Mouse (Mus musculus): ENCODE measurements around the gene 9430097D07Rik. TPM values are rescaled to one million over a fixed set of nuclear protein-coding genes. Genes with fewer than 3 reads are reported as not detected.

9430097D07Rik gene
- polyA plus RNA-seq (2016; fragmentation: Nextera tagmentation; extraction: Ambion mirVana): 0.11 TPM in 2 replicates

- H3K4me1 ChIP-seq: peaks cover 37% of the 10 kb centered on the region
- peaks cover 10% of the 10 kb centered on the region for H3K36me3 ChIP-seq (replicated peaks)
- peak within 1 kb of the TSS; percentile 76 for H3K27ac ChIP-seq (replicated peaks)
- 6% methylated on average over 28 of the region's 28 CpGs for WGBS
- peak within 1 kb of the TSS; percentile 75 for H3K4me3 ChIP-seq
- DNase-seq (ENCODE audit: low spot score): peak; percentile 81
- peaks cover 47% of the 10 kb centered on the region for H3K27me3 ChIP-seq (replicated peaks; ENCODE audit: low read depth, poor library complexity, severe bottlenecking)
- no peaks in the 10 kb centered on the region for H3K9me3 ChIP-seq
These were observed at the start of gene 9430097D07Rik for GRCm38 (mm10) chr2:32575586-32576160. TSS of gene 9430097D07Rik (minus strand) at chr2:32575684.

DNA sequence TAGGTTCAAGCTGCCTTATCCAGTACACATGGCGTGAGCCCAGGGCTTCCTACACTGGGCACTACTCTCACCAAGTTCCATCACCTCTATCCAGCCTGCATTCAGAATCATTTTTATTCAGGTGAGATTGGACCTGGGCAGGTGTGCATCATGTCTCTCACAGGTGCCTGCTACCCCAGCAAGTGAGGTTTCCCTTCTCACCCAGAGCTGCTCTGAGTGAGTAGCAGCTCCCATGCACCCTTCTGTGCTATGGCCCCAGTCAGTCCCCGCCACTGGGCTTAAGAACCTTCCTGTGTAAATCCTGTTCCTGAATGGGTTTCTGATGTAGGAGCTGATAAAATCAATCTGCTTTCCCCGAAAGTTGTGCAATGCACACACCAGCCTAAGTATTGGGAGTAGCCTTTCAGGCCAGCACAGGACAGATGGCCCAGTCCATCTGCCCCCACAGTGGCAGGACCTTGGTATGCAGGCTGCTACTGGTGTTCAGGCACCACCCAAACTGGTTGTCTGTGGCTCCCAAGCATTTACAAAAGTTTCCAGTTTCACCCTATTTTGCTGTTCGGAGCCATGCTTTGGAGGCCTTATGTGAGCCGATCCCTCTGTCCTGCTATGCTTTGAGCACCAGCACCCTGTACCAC lies 48.7 kb upstream of the 9430097D07Rik start:
- Histone ChIP-seq H3K27me3 (replicated peaks; ENCODE audit: low read depth, poor library complexity, severe bottlenecking) (no peaks in the 10 kb centered on the region), H3K9me3 (no peaks in the 10 kb centered on the region), H3K27ac (replicated peaks) (peak overlapping the region; percentile 81), H3K4me1 (peaks cover 88% of the 10 kb centered on the region), H3K36me3 (replicated peaks) (peaks cover 1% of the 10 kb centered on the region; the same call in 1 of the 2 replicates), H3K4me3 (no peak overlapping the region)
- WGBS: 76% methylated on average over 5 of the region's 5 CpGs
- DNase-seq (ENCODE audit: low spot score): no peak

- peak within 1 kb of the TSS; percentile 87 for H3K27ac ChIP-seq (replicated peaks)
- H3K4me1 ChIP-seq: peaks cover 72% of the 10 kb centered on the region
- H3K4me3 ChIP-seq: peak within 1 kb of the TSS; percentile 30
These were observed 46.0 kb upstream of the 9430097D07Rik start, which contains the start of gene Ak1 for GRCm38 (mm10) chr2:32621517-32621859. TSS of gene Ak1 (plus strand) at chr2:32621758.

GRCm38 (mm10) chr2:32620682-32621516 lies 45.4 kb upstream of the 9430097D07Rik start:
- DNase-seq (ENCODE audit: low spot score): peak; percentile 76
- Histone ChIP-seq H3K27ac (replicated peaks) (peak overlapping the region; percentile 87), H3K27me3 (replicated peaks; ENCODE audit: low read depth, poor library complexity, severe bottlenecking) (no peaks in the 10 kb centered on the region), H3K4me3 (peak overlapping the region; percentile 30), H3K4me1 (peaks cover 66% of the 10 kb centered on the region), H3K36me3 (replicated peaks) (peaks cover 33% of the 10 kb centered on the region), H3K9me3 (peaks cover 4% of the 10 kb centered on the region; the same call in 1 of the 2 replicates)
- 20% methylated on average over 4 of the region's 4 CpGs for WGBS

More at GRCm38 (mm10) chr2:32621517-32621859, 46.0 kb upstream of the 9430097D07Rik start, which contains the start of gene Ak1:
- no peak for DNase-seq (ENCODE audit: low spot score)
- H3K27me3 ChIP-seq (replicated peaks; ENCODE audit: low read depth, poor library complexity, severe bottlenecking): no peaks in the 10 kb centered on the region
- H3K36me3 ChIP-seq (replicated peaks): peaks cover 29% of the 10 kb centered on the region
- WGBS: 18% methylated on average over 7 of the region's 7 CpGs
- peaks cover 4% of the 10 kb centered on the region; the same call in 1 of the 2 replicates for H3K9me3 ChIP-seq

GRCm38 (mm10) chr2:32618051-32618450 lies 42.6 kb upstream of the 9430097D07Rik start:
- Histone ChIP-seq H3K36me3 (replicated peaks) (peaks cover 58% of the 10 kb centered on the region), H3K27ac (replicated peaks) (0 out of 2 replicates have a peak overlapping the region, but pooled peaks have one; percentile 5), H3K4me1 (peaks cover 44% of the 10 kb centered on the region), H3K4me3 (no peak overlapping the region), H3K27me3 (replicated peaks; ENCODE audit: low read depth, poor library complexity, severe bottlenecking) (no peaks in the 10 kb centered on the region), H3K9me3 (peaks cover 4% of the 10 kb centered on the region; the same call in 1 of the 2 replicates)
- DNase-seq (ENCODE audit: low spot score): no peak
- 75% methylated on average over 9 of the region's 9 CpGs for WGBS

- Histone ChIP-seq H3K27me3 (replicated peaks; ENCODE audit: low read depth, poor library complexity, severe bottlenecking) (no peaks in the 10 kb centered on the region), H3K4me3 (no peak overlapping the region), H3K4me1 (peaks cover 42% of the 10 kb centered on the region), H3K27ac (replicated peaks) (no peak overlapping the region), H3K9me3 (peaks cover 4% of the 10 kb centered on the region; the same call in 1 of the 2 replicates), H3K36me3 (replicated peaks) (peaks cover 62% of the 10 kb centered on the region)
- 94% methylated on average over 4 of the region's 4 CpGs for WGBS
- DNase-seq (ENCODE audit: low spot score): no peak
These were observed 42.1 kb upstream of the 9430097D07Rik start for GRCm38 (mm10) chr2:32617601-32618000.

- H3K36me3 ChIP-seq (replicated peaks): peaks cover 67% of the 10 kb centered on the region
These were observed 41.6 kb upstream of the 9430097D07Rik start for GRCm38 (mm10) chr2:32617109-32617508.

GRCm38 (mm10) chr2:32612274-32612673 lies 36.8 kb upstream of the 9430097D07Rik start:
- DNase-seq (ENCODE audit: low spot score): no peak
- no peak overlapping the region for H3K27ac ChIP-seq (replicated peaks)
- no peak overlapping the region for H3K4me3 ChIP-seq
- H3K36me3 ChIP-seq (replicated peaks): peaks cover 51% of the 10 kb centered on the region
- 70% methylated on average over 26 of the region's 26 CpGs for WGBS
- H3K27me3 ChIP-seq (replicated peaks; ENCODE audit: low read depth, poor library complexity, severe bottlenecking): 0 out of 2 replicates have a peak, but pooled peaks cover 6% of the 10 kb centered on the region
- H3K9me3 ChIP-seq: peaks cover 2% of the 10 kb centered on the region; the same call in 1 of the 2 replicates
- H3K4me1 ChIP-seq: peaks cover 42% of the 10 kb centered on the region

More at GRCm38 (mm10) chr2:32617109-32617508, 41.6 kb upstream of the 9430097D07Rik start:
- WGBS: 100% methylated on average over 1 of the region's 1 CpGs
- Histone ChIP-seq H3K27me3 (replicated peaks; ENCODE audit: low read depth, poor library complexity, severe bottlenecking) (no peaks in the 10 kb centered on the region), H3K4me3 (no peak overlapping the region), H3K9me3 (peaks cover 7% of the 10 kb centered on the region; the same call in 1 of the 2 replicates), H3K4me1 (peaks cover 40% of the 10 kb centered on the region), H3K27ac (replicated peaks) (no peak overlapping the region)
- no peak for DNase-seq (ENCODE audit: low spot score)

GRCm38 (mm10) chr2:32610610-32611229 lies 35.2 kb upstream of the 9430097D07Rik start:
- peak; percentile 61 for DNase-seq (ENCODE audit: low spot score)
- 0 out of 2 replicates have a peak, but pooled peaks cover 6% of the 10 kb centered on the region for H3K27me3 ChIP-seq (replicated peaks; ENCODE audit: low read depth, poor library complexity, severe bottlenecking)
- H3K27ac ChIP-seq (replicated peaks): 0 out of 2 replicates have a peak overlapping the region, but pooled peaks have one; percentile 32
- 18% methylated on average over 23 of the region's 23 CpGs for WGBS
- peaks cover 37% of the 10 kb centered on the region for H3K36me3 ChIP-seq (replicated peaks)
- peaks cover 2% of the 10 kb centered on the region; the same call in 1 of the 2 replicates for H3K9me3 ChIP-seq
- peaks cover 54% of the 10 kb centered on the region for H3K4me1 ChIP-seq
- H3K4me3 ChIP-seq: peak overlapping the region; percentile 50

- Histone ChIP-seq H3K27me3 (replicated peaks; ENCODE audit: low read depth, poor library complexity, severe bottlenecking) (0 out of 2 replicates have a peak, but pooled peaks cover 6% of the 10 kb centered on the region), H3K4me1 (peaks cover 55% of the 10 kb centered on the region), H3K36me3 (replicated peaks) (peaks cover 22% of the 10 kb centered on the region), H3K4me3 (peak overlapping the region; percentile 81), H3K9me3 (peaks cover 2% of the 10 kb centered on the region; the same call in 1 of the 2 replicates), H3K27ac (replicated peaks) (peak overlapping the region; percentile 74)
- no peak for DNase-seq (ENCODE audit: low spot score)
- 35% methylated on average over 18 of the region's 18 CpGs for WGBS
These were observed 33.4 kb upstream of the 9430097D07Rik start for GRCm38 (mm10) chr2:32608778-32609435.

- H3K9me3 ChIP-seq: peaks cover 2% of the 10 kb centered on the region; the same call in 1 of the 2 replicates
- peaks cover 17% of the 10 kb centered on the region for H3K36me3 ChIP-seq (replicated peaks)
- 0 out of 2 replicates have a peak, but pooled peaks cover 6% of the 10 kb centered on the region for H3K27me3 ChIP-seq (replicated peaks; ENCODE audit: low read depth, poor library complexity, severe bottlenecking)
- peak; percentile 81 for DNase-seq (ENCODE audit: low spot score)
- 5% methylated on average over 25 of the region's 25 CpGs for WGBS
- H3K4me1 ChIP-seq: peaks cover 55% of the 10 kb centered on the region
- H3K27ac ChIP-seq (replicated peaks): peak overlapping the region; percentile 74
- peak overlapping the region; percentile 81 for H3K4me3 ChIP-seq
These were observed 32.8 kb upstream of the 9430097D07Rik start for GRCm38 (mm10) chr2:32608141-32608777.

All from embryonic facial prominence, embryonic 10.5 days (tissue).